Comparison of ENCODE assay signal across 19 mouse cellular contexts in the genomic region with DNA sequence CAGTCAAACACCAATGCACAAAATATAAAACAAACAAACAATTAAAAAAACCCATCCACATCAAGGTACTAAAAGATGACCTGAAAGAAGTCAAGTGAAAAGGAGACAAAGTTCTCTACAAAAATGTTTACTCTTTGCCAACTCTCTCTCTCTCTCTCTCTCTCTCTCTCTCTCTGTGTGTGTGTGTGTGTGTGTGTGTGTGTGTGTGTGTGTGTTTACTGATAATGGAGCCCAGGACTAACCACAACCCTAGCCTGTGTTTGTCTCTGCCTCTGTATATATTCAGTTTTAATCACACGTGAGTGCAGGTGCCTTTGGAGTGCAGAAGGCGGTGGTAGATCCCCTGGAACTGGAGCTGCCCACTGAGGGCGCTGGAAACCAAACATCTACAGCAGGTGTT. TPM values are rescaled to one million over a fixed set of nuclear protein-coding genes. Genes with fewer than 3 reads are reported as not detected.
"Had no signal": no experiment of that assay in that cellular context is flagged by ENCODE, and none has a peak within 500 bp of the region (broad histone marks: within the 10 kb centered on the region; RNA-seq: fewer than 3 reads in every experiment).

No protein-coding gene starts in this region.

- DNase-seq: kidney, adult 18-20 months; kidney, adult 9 months; layer of hippocampus, adult 9-11 months; lung, adult 2 months; lung, postnatal 14 days; lung, postnatal 4 days; thymus, adult 18-20 months; thymus, postnatal 36 days had no signal

- H3K9ac ChIP-seq: intestine, embryonic 15.5 days; limb, embryonic 13.5 days; midbrain, embryonic 13.5 days; neural tube, embryonic 13.5 days had no signal

- H3K27ac ChIP-seq: intestine, embryonic 15.5 days; kidney, postnatal 0 days; layer of hippocampus, adult 2 months; limb, embryonic 10.5 days; limb, embryonic 13.5 days; midbrain, embryonic 10.5 days; midbrain, embryonic 13.5 days; neural tube, embryonic 13.5 days had no signal

- H3K9me3 ChIP-seq: limb, embryonic 10.5 days; limb, embryonic 13.5 days; midbrain, embryonic 10.5 days; midbrain, embryonic 13.5 days; neural tube, embryonic 13.5 days had no signal

- H3K4me2 ChIP-seq: intestine, embryonic 15.5 days; limb, embryonic 13.5 days; midbrain, embryonic 13.5 days; neural tube, embryonic 13.5 days had no signal

- H3K4me3 ChIP-seq: intestine, embryonic 15.5 days; layer of hippocampus, adult 2 months; limb, embryonic 10.5 days; limb, embryonic 13.5 days; midbrain, embryonic 10.5 days; midbrain, embryonic 13.5 days; myocyte; neural tube, embryonic 13.5 days had no signal

- H3K27me3 ChIP-seq: intestine, embryonic 15.5 days; midbrain, embryonic 13.5 days; neural tube, embryonic 13.5 days had no signal

- ATAC-seq: intestine, embryonic 15.5 days; midbrain, embryonic 13.5 days; midbrain, embryonic 16.5 days had no signal

RNA-seq across cellular contexts. Expression of a gene that starts 8.1 kb away (rescaled TPM):
- polyA plus RNA-seq: intestine, embryonic 15.5 days; kidney, postnatal 0 days; limb, embryonic 10.5 days; liver, adult 2 months; midbrain, embryonic 13.5 days; midbrain, embryonic 16.5 days; neural tube, embryonic 13.5 days had no signal

RNA-seq across cellular contexts. Expression of a gene that starts 8.9 kb away (rescaled TPM):
- polyA plus RNA-seq: liver, adult 2 months; myocyte had no signal
